Mouse (Mus musculus) liver, adult 2 months (tissue): ENCODE measurements around the gene Ctbp1.

Source experiments
- CTCF ChIP-seq: fragments of 200-500 bp; IDR thresholded peaks from 2 replicates; pipeline ENCODE4 v1.5.1; 2011; ENCODE audit warnings: low read depth, low read length, control low read depth
- POLR2A ChIP-seq: fragments of 200-500 bp; IDR thresholded peaks from 2 replicates; pipeline ENCODE4 v1.6.1; 2011; ENCODE audit warnings: low read length, control low read depth; ENCODE audit not compliant: insufficient read depth; ENCODE audit errors: extremely low read depth

DNA sequence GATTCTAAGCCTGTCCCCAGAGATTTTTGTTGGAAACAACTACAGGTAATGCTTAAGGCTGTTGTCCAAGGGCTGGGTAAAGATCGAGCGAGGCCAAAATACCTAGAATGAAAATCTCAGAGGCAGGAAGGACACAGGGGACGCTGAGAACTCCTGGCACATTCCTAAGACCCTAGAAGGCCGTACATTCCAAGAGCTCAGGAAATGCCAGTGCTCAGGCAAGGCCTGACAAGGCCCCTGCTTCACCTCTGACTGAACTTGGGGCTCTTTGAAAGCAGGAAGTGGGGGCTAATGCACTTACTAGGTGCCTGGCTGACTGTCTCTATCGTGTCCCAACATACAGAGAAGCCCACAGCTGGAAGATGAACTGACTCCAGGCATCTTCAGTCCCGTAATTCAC, 52.4 kb downstream of the Ctbp1 start:
- no peak for TF ChIP-seq CTCF
- no peak for TF ChIP-seq POLR2A
